Mouse (Mus musculus) right cerebral cortex, adult 2 months (tissue): Measurements from ENCODE around the gene Arhgef7.

Experiments
- DNase-seq, 2 experiments: peaks; one replicate each; pipeline ENCODE4 v3.0.0; 2021 to 2022; ENCODE audit warnings: low spot score in 2 of 2

Arhgef7 gene

DNA sequence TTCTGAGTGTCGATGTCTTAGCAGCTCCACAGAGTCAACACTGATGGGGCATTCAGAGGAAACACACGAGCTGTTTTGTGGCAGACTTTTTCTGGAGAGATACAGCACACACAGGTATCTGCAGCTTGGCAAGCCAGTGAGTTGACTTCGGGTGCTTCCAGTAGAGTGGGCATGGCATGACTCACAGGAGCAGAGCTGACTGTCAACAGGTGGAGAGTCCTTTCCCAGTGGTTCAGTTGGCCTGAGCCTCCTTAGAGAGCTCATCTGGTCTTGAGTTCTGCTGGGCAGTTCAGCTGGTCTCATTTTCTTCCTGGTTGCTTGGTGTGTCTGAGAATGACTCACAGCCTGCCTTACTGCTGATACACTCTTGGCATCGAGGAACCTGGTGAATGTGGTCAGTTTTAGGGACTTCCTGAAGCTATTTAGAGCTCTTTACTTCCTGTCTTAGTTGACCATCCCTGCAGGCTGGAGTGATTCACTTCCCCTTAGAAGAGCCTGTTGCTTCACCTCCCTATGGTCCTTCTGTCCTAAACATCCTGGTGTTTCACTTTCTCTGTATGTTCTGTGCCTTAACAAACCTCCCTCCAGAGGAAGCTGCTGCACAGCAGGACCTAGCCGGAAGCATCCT lies 39.8 kb downstream of the Arhgef7 start:
- no peak for DNase-seq

DNA sequence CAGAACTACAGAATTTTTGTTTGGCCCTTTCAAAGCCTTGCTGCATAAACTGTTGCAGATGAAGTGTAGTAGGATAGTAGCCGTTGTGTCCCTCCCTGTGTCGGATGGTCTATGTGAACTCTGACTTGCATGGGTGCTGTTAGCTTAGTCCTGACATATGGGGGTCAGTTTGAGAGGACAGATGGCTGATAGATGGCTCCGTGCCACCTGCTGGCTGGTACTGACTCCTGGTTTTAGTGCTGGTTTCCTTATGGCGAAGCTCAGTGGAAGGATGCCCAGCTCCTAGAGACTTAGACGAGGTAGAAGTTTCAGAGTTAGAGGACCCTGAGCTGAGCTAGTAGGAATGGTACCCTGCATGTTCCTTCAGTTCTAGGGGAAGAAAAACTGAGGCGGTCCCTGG lies 42.5 kb downstream of the Arhgef7 start:
- no peak for DNase-seq

DNA sequence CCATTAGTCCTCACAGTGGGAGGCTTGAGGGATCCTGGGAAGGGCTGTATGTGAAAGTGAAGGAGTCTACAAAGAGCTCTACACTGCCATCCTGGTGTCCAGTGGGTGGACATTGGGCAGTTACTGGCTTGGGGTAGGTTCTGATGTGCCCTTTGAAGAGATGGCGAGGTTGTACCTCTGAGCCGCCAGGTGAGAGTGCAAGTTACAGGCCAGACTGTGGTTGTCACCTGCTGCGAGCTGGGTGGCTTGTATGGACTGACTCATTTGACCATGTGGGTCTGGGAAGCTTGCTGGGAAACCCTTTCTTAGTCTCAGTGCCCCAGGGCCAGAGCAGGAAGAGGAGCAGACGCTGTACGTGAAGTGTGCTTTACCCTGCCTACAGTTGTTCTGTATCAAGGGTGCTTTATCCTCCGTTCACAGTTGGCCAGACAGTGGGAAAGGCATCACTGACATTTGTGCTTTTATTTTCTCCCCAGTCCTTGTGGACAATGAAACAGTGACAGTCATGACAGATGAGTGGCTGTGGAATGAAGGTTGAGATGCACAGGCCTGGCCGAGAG lies 43.1 kb downstream of the Arhgef7 start:
- DNase-seq, result no peak

DNA sequence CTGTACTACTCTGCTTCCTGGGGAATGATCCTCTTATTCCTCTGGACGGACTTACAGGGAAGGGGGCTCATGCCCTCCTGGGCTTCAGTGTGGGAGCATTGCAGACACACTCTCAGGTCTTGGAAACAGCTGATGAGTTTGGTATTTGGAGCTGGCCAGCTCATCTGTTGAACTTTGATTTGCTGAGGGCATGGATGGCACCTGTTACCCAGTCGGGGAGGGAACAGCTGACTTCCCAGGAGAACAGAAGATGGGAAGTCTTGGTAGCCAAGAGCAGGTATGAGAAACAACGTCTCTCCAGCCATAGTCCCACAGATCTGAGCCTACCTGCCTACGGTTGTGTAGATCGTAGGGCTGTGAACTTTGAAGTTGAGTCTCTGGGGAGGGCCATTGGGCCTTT lies 44.1 kb downstream of the Arhgef7 start:
- no peak for DNase-seq

DNA sequence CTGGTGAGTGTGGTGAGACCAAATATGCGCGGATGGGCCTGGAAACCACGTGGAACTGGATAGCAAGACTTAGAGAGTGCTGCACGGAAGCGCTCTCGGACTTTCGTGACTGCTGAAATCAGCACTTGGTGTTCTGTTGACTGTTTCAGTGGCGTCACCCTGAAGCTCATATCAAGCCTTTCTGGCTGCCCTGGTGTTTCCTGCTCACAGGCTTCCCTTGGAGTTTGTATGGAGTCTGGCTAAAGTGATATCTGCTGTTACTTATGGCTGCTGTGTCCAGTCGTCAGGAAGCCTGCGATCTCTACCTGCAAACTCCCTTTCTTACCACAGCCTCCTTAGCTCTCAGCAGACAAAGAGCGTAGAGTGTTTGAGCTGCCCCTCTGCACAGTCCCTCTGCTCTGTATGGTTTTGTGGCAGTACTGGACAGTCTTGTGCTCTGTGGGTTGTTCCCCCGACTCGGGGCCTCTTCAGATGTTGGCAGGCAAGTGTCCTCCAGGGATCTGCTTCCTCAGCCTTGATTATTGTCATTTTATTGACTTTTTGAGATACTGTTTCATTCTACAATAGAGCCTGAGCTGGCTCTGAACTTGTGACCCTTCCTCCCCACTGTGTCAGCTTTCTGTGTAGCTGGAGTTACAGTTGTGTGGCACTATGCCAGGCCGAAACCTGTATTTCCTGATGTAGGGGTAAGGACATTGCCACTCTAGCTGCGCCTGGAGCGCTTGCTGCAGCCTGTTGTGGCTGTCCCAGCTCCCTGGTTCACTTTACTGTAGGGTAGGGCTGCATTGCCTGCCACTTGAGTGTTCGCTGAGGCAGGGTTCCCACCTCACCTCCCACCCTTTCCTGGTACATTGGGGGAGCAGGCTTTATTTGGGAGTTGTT lies 46.9 kb downstream of the Arhgef7 start:
- DNase-seq, result no peak

DNA sequence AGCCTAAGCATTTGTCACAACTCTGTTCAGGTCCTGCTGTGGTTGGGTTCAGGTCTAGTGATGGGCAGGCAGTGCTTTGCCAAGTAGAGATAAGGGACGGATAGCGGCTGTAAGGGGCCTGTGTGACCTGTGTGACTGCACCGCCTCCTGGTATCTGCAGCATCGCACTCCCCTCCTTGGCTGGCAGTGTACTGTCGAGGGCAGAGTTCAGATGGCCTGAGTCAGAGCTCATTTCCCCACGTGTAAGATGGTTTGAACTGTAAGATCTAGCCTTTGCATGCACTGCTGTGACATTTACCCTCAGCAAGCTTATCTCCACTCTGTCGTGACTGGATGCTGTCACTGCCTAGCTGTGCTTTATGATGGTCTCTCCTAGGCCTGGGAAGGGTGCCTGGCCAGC lies 48.4 kb downstream of the Arhgef7 start:
- no peak for DNase-seq

DNA sequence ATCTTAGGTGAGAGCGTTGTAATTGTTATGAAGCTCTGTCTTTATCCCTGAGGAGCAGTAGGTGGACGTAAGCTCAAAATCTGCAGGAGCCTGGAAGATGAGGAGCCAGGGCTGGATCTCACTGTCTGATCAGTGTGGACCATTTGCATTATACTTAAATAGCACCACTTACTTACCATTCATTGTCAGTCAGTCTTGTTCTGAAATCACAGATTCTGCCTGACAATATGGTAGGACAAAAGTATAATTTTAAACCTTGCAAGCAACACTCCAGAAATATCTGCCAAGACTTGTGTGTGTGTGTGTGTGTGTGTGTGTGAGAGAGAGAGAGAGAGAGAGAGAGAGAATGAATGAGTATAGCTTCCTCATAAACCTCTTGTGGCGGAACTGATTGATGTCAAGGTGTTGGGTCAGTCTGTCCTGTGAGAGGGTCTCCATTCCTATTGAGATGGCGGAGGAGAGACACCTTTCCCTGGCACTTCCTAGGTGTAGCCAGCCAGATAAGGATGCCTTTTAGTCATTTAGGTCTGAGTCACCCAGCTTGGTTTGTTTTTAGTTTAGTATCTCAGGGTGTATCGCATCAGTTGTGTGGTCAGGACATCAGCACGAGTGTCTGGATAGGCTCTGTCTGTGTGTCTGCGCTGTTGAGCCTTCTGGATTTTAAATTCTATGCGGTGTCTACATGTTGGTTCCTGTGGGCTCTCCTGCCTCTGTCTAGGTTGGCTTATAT lies 49.1 kb downstream of the Arhgef7 start:
- DNase-seq, result no peak

DNA sequence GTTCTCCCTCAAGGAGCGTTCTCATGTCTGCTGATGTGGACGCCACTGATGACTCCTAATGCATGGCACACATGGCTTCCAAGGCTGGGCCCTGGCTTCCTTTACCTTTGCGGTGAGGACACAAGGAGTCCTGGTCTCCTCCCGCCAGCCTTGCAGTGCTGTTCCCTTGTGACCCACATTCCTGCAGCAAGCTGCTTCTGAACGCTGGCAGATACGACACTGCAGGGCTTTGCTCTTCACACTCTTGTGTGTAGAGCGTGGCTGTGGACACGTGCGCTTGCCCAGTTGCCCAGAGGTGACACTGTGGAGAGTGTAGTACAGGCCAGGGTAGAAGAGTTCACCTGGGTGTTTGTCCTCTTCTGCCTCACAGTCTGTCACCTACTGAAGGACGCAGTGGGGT lies 49.7 kb downstream of the Arhgef7 start:
- DNase-seq, result no peak

DNA sequence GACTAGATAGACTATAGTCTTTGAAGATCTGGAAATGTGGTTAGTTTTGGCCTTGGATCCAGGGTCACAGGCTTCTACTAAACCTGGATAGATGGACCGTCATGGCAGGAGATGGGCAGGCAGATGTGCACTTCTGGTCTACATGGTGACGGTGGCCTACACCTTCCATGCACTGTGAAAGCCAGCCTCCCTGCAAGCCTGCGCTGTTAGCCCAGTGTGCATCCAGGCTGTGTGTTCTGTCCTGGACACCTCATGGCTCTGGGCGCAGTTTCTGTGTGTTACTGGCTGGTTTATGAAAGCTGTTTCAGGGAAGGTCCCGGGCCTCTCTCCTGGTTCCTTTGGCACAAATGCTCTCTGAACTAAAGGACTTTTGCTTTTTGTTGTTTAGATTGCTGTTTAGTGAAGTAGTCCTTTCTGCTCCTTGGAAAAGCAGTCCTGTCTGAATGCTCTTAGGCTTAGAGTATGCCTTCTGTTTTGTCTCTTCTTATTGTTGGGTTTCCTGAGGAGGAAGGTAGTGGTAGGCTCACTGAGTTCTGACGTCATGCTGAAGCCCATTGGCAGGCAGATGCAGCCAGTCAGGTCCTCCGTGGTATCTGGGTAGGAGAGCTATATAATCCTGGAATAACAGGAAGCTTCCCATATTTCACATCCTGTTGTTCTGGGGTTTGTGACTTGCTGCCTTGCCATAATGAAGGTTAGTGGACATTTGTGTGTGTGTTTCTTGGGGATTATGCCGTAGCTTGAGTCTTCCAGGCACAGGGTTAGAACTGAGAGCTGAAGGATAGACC lies 51.3 kb downstream of the Arhgef7 start:
- DNase-seq, result no peak

DNA sequence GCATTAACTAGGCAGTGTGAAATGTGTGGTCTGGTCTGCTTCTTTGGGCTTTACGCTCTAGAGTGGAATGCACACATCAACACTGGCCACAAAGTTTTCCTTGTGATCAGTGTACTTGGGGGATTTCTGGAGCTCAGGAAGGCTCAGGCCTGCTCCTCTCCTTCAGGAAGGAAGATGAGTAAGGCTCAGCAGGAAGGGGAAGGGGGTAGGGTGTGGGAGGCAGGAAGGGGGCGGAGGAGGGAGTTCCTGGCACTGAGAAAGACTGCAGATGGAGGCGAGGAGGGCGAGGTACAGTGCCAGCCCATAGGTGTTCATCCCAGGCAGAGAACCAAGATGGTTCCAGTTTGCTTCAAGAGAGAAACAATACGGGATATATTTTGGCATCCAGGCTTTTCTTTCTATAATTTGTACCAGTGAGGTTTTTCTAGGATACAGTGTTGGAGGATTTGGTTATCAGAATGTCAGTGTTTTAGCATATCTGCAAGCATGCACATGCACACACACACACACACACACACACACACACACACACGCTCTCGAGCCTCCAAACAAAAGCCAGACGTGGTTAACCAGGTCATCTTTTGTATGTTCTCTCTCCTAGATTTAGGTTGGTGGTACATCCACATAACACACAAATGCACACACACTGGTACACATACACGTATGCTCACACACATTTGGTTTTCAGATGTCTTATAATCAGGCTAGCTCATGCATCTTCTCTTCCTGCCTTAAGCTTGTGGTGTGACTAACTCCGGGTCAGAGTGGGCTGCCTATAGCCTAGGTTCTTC lies 52.5 kb downstream of the Arhgef7 start:
- DNase-seq, result no peak

DNA sequence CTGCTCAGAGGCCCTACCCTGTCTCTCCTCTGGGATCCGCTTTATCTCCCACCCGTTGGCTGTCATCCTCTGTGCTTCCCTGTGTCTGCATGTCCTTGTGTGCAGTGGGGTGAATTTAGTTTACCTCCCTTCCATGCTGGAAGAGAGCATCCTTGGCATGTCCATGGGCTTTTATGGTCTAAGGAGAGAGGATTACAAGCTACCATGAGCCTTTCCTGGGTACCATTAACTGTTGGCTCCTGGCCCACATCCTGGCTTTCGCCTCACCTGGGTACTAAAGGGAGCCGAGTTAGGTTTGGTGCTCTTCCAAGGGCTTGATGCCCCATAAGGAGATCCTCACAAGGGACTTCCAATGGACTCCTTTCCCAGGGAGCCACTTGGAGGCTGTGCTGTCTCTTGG lies 53.1 kb downstream of the Arhgef7 start:
- no peak for DNase-seq

DNA sequence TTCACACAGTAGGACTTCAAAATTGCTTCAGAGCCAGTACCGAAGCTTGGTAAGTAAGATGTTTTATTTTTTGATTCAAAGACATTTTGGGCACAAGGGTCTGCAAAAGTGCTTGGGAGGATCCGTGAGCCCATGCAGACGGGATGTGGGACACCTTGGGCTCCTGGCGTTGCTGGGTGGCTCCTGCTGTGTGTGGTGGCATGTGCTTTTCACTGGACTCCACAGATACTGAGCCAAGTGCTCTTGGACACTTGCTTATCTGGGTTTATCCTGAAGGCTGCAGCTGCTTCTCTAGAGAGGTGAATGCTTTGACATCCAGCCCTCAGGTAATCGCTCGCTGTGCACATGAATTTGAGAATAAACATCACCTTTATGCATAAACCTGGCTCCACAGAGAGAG lies 55.1 kb downstream of the Arhgef7 start:
- DNase-seq, result no peak

DNA sequence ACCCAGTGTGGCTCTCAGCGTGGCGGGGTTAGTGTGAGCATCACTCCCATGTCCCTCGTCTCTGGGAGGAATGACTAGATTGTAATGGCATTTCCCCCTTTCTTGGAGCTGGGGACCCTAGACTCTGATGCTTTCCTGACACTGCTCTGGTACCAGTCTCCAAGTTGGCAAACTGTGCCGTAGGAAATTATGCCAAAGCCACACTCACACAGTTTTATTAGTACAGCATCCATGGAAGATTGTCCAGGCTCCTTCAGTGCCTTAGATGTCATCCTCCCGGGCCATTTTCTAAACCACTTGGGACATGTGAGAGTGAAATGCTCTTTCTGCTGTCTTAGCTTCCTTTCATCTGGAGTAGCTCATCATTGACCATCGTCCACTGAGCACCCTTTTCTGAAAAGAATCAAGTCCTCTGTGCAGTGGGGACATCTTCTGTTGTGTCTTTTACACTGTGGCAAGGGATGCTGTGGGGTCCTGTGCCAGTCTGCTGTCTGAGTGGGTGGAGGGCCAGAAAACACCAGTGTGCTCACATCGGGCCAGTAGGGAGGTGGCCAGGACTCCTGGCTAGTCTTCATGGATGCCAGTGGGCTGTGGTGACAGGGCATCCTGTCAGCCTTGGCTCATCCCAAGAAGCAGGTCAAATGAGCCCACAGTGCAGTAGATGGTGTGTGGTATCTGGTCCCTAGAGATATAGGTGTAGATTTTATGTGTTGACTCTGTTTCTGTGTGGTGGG lies 56.5 kb downstream of the Arhgef7 start:
- no peak for DNase-seq

DNA sequence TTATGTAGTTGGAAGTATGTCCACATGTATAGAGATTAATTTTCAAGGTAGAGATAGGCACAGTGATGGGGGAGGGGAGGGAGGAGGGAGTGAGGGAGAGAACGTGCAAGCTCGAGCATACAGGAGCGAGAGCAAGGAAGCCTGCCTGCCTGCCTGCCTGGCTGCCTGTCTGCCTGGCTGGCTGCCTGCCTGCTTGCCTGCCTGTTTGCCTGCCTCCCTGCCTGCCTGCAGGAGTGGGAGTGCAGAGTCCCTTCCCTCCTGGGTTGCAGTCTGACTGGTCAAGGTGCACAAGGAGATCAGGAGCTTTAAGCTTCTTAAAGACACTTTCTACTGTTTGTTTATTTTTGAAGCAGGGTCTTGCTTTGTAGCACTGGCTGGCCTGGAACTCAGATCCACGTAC lies 57.6 kb downstream of the Arhgef7 start:
- no peak for DNase-seq

DNA sequence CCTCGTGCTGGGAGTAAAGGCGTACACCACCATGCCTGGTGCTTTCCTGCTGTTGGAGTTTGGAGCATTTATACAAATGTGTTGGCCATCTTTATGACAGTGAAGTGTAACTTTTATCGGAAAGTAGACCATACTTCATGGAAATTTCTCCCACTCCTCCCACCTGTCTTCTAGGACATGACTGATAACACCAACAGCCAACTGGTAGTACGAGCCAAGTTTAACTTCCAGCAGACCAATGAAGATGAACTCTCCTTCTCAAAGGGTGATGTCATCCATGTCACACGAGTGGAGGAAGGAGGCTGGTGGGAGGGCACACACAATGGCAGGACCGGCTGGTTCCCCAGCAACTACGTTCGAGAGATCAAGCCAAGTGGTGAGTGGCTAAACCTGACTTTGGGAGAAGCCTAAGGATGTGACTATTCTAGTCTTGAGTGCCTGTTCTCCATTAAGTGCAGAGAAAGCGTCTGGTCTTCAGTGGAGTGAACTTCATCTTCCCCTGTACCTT lies 58.1 kb downstream of the Arhgef7 start:
- no peak for DNase-seq

DNA sequence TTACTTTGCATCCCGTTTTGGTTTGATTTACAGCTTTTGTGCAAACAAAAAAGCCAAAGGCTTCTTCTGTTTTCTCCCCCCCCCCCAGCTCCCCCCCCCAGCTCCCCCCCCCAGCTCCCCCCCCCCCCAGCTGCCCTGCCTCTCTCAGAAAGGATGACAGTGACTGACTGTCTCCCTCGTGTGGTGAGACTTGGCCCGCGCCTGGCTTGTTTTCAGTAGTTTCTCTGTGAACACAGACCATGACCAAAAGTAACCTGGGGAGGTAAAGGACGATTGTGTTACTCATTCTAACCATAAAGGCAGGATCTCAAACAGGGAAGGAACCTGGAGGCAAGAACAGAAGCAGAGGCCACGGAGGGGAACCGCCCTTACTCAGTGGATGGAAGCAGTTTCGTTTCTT lies 60.7 kb downstream of the Arhgef7 start:
- DNase-seq, result no peak

DNA sequence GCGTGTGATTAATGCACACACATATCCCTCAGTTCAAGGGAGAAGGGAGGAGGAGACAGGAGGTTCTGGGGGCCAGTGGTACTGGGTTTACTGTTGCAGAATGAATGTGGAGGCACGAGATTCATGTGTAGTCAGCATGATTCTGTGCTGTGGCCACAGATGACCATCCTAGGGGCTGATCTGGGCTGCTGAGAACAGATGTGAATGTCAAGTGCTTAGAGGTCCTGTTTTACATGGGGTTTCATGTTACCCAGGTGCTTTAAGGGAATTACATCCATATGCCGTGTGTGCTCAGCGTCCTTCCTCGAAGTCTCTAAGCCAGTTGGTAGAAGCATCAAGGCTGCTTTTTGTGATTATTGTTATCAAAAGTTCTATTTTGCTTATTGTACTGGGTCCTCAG lies 61.6 kb downstream of the Arhgef7 start:
- no peak for DNase-seq

DNA sequence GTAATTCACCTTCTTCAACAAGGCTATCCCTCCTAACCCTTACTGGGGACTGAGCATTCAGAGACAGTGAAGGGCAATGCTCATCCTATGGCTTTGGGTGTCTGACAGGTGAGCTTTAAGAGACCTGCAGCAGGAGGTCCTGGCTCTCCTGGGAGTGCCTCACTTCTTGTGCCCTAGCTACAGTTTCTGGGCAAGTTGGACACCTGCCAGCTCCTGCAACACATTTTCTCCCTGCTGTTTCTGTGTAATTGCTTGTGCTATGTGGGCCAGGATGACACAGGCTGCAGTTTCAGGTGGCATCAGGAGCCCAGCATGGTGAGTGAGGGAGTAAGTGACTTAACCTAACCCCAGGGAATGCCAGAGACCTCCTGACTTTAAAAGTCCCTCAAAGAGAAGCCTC lies 67.4 kb downstream of the Arhgef7 start:
- peak in 1 of 2 experiments; percentile 52 for DNase-seq

DNA sequence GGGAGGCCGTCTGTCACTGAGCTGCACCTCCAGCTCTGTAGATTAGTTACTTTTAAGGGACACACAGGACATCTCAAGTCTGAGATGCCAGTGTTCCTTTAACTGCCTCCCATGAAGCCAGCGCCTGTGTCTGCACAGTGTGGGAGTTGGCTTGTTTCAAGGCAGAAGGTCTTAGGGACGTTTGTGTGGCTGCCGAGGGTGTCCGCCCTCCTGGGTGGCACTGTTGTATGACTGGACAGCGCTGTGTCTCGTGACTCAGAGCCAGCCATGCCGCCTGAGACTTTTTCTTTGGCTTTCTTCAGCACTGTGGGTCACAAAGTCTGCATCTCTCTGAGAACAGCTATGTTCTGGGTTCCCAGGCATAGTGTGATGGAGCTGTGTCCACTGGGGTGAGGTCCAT lies 69.6 kb downstream of the Arhgef7 start:
- no peak for DNase-seq
